Mouse (Mus musculus): ENCODE results near the gene Gemin4. TPM values are rescaled to one million over a fixed set of nuclear protein-coding genes. Genes with fewer than 3 reads are reported as not detected.

The Gemin4 gene
- polyA plus RNA-seq (2016; fragmentation: Nextera tagmentation; extraction: Ambion mirVana): 19.0 and 25.7 TPM in 2 replicates

GRCm38 (mm10) chr11:76217390-76217800 lies at the start of gene Gemin4, which contains the start of gene Dbil5:
Gemin4 (minus strand) TSS chr11:76217664.
Dbil5 (plus strand) TSS chr11:76217608.
- peaks cover 7% of the 10 kb centered on the region; the same call in 1 of the 2 replicates for H3K4me1 ChIP-seq (replicated peaks)
- peaks cover 41% of the 10 kb centered on the region for H3K36me3 ChIP-seq
- WGBS: 0% methylated on average over 35 of the region's 35 CpGs

GRCm38 (mm10) chr11:76262611-76263351 lies 45.3 kb upstream of the Gemin4 start:
- no peak overlapping the region for H3K4me3 ChIP-seq
- H3K4me1 ChIP-seq (replicated peaks): peaks cover 17% of the 10 kb centered on the region
- H3K27me3 ChIP-seq (replicated peaks): no peaks in the 10 kb centered on the region; the same call in 1 of the 2 replicates
- ATAC-seq (ENCODE audit: insufficient number of reproducible peaks, low FRiP score): no peak
- WGBS: 19% methylated on average over 19 of the region's 19 CpGs
- H3K9me3 ChIP-seq (replicated peaks): no peaks in the 10 kb centered on the region
- peaks cover 27% of the 10 kb centered on the region for H3K36me3 ChIP-seq
- H3K4me2 ChIP-seq: peak overlapping the region; percentile 14; the same call in 1 of the 2 replicates
- H3K9ac ChIP-seq: no peak overlapping the region
- no peak overlapping the region for H3K27ac ChIP-seq (ENCODE audit: poor library complexity, severe bottlenecking)

More at GRCm38 (mm10) chr11:76217390-76217800, at the start of gene Gemin4, which contains the start of gene Dbil5:
- H3K4me3 ChIP-seq: peak within 1 kb of the TSS; percentile 89
- H3K27me3 ChIP-seq (replicated peaks): no peaks in the 10 kb centered on the region
- H3K4me2 ChIP-seq: peak within 1 kb of the TSS; percentile 81
- no peaks in the 10 kb centered on the region for H3K9me3 ChIP-seq (replicated peaks)
- H3K27ac ChIP-seq (ENCODE audit: poor library complexity, severe bottlenecking): peak within 1 kb of the TSS; percentile 85
- peak within 1 kb of the TSS; percentile 95 for H3K9ac ChIP-seq
- ATAC-seq (ENCODE audit: insufficient number of reproducible peaks, low FRiP score): peak; percentile 97

- WGBS: 60% methylated on average over 12 of the region's 12 CpGs
- H3K27me3 ChIP-seq (replicated peaks): no peaks in the 10 kb centered on the region; the same call in 1 of the 2 replicates
- 0 out of 2 replicates have a peak, but pooled peaks have one; percentile 20 for ATAC-seq (ENCODE audit: insufficient number of reproducible peaks, low FRiP score)
- no peak overlapping the region for H3K4me2 ChIP-seq
- peaks cover 13% of the 10 kb centered on the region for H3K4me1 ChIP-seq (replicated peaks)
- H3K36me3 ChIP-seq: peaks cover 32% of the 10 kb centered on the region
- H3K4me3 ChIP-seq: no peak overlapping the region
- H3K9me3 ChIP-seq (replicated peaks): no peaks in the 10 kb centered on the region
- no peak overlapping the region for H3K27ac ChIP-seq (ENCODE audit: poor library complexity, severe bottlenecking)
- H3K9ac ChIP-seq: no peak overlapping the region
These were observed 43.8 kb upstream of the Gemin4 start for GRCm38 (mm10) chr11:76261224-76261623.

- Histone ChIP-seq H3K4me3 (no peak overlapping the region), H3K27me3 (replicated peaks) (no peaks in the 10 kb centered on the region; the same call in 1 of the 2 replicates), H3K36me3 (peaks cover 33% of the 10 kb centered on the region), H3K9me3 (replicated peaks) (no peaks in the 10 kb centered on the region), H3K27ac (ENCODE audit: poor library complexity, severe bottlenecking) (no peak overlapping the region), H3K4me2 (no peak overlapping the region), H3K4me1 (replicated peaks) (peaks cover 15% of the 10 kb centered on the region), H3K9ac (no peak overlapping the region)
- 78% methylated on average over 10 of the region's 10 CpGs for WGBS
- no peak for ATAC-seq (ENCODE audit: insufficient number of reproducible peaks, low FRiP score)
These were observed 43.0 kb upstream of the Gemin4 start for GRCm38 (mm10) chr11:76260208-76261050.

- Histone ChIP-seq H3K36me3 (peaks cover 37% of the 10 kb centered on the region), H3K4me2 (no peak overlapping the region), H3K9ac (no peak overlapping the region), H3K4me1 (replicated peaks) (peaks cover 14% of the 10 kb centered on the region), H3K27me3 (replicated peaks) (no peaks in the 10 kb centered on the region; the same call in 1 of the 2 replicates), H3K9me3 (replicated peaks) (no peaks in the 10 kb centered on the region), H3K4me3 (no peak overlapping the region), H3K27ac (ENCODE audit: poor library complexity, severe bottlenecking) (no peak overlapping the region)
- no peak for ATAC-seq (ENCODE audit: insufficient number of reproducible peaks, low FRiP score)
- 79% methylated on average over 6 of the region's 6 CpGs for WGBS
These were observed 41.0 kb upstream of the Gemin4 start for GRCm38 (mm10) chr11:76258511-76258910.

- no peak for ATAC-seq (ENCODE audit: insufficient number of reproducible peaks, low FRiP score)
- Histone ChIP-seq H3K27me3 (replicated peaks) (no peaks in the 10 kb centered on the region), H3K36me3 (peaks cover 37% of the 10 kb centered on the region), H3K4me3 (no peak overlapping the region), H3K4me1 (replicated peaks) (0 out of 2 replicates have a peak, but pooled peaks cover 3% of the 10 kb centered on the region), H3K9me3 (replicated peaks) (no peaks in the 10 kb centered on the region), H3K4me2 (no peak overlapping the region), H3K9ac (no peak overlapping the region), H3K27ac (ENCODE audit: poor library complexity, severe bottlenecking) (no peak overlapping the region)
- 76% methylated on average over 4 of the region's 4 CpGs for WGBS
These were observed 39.9 kb upstream of the Gemin4 start for GRCm38 (mm10) chr11:76257386-76257785.

- 51% methylated on average over 5 of the region's 5 CpGs for WGBS
- H3K36me3 ChIP-seq: peaks cover 35% of the 10 kb centered on the region
These were observed 38.7 kb upstream of the Gemin4 start for GRCm38 (mm10) chr11:76256129-76256528.

GRCm38 (mm10) chr11:76255431-76256001 lies 38.1 kb upstream of the Gemin4 start:
- Histone ChIP-seq H3K9me3 (replicated peaks) (no peaks in the 10 kb centered on the region), H3K36me3 (peaks cover 35% of the 10 kb centered on the region), H3K9ac (peak overlapping the region; percentile 16; the same call in 1 of the 2 replicates), H3K4me2 (no peak overlapping the region), H3K27ac (ENCODE audit: poor library complexity, severe bottlenecking) (no peak overlapping the region), H3K4me1 (replicated peaks) (0 out of 2 replicates have a peak, but pooled peaks cover 2% of the 10 kb centered on the region), H3K27me3 (replicated peaks) (no peaks in the 10 kb centered on the region), H3K4me3 (no peak overlapping the region)
- WGBS: 76% methylated on average over 4 of the region's 4 CpGs
- no peak for ATAC-seq (ENCODE audit: insufficient number of reproducible peaks, low FRiP score)

More at GRCm38 (mm10) chr11:76256129-76256528, 38.7 kb upstream of the Gemin4 start:
- Histone ChIP-seq H3K9ac (peak overlapping the region; percentile 16; the same call in 1 of the 2 replicates), H3K4me2 (no peak overlapping the region), H3K9me3 (replicated peaks) (no peaks in the 10 kb centered on the region), H3K27me3 (replicated peaks) (no peaks in the 10 kb centered on the region), H3K27ac (ENCODE audit: poor library complexity, severe bottlenecking) (no peak overlapping the region), H3K4me3 (no peak overlapping the region), H3K4me1 (replicated peaks) (0 out of 2 replicates have a peak, but pooled peaks cover 2% of the 10 kb centered on the region)
- ATAC-seq (ENCODE audit: insufficient number of reproducible peaks, low FRiP score): no peak

GRCm38 (mm10) chr11:76253918-76254264 lies 36.4 kb upstream of the Gemin4 start:
- H3K9me3 ChIP-seq (replicated peaks): no peaks in the 10 kb centered on the region
- no peak overlapping the region for H3K9ac ChIP-seq
- WGBS: 76% methylated on average over 4 of the region's 4 CpGs

GRCm38 (mm10) chr11:76253145-76253917 lies 35.9 kb upstream of the Gemin4 start:
- Histone ChIP-seq H3K27me3 (replicated peaks) (no peaks in the 10 kb centered on the region), H3K4me2 (no peak overlapping the region), H3K9me3 (replicated peaks) (no peaks in the 10 kb centered on the region), H3K27ac (ENCODE audit: poor library complexity, severe bottlenecking) (no peak overlapping the region), H3K4me1 (replicated peaks) (0 out of 2 replicates have a peak, but pooled peaks cover 2% of the 10 kb centered on the region), H3K4me3 (no peak overlapping the region), H3K9ac (0 out of 2 replicates have a peak overlapping the region, but pooled peaks have one; percentile 48), H3K36me3 (peaks cover 49% of the 10 kb centered on the region)
- 44% methylated on average over 5 of the region's 5 CpGs for WGBS
- ATAC-seq (ENCODE audit: insufficient number of reproducible peaks, low FRiP score): peak; percentile 66; the same call in 1 of the 2 replicates

More at GRCm38 (mm10) chr11:76253918-76254264, 36.4 kb upstream of the Gemin4 start:
- no peak for ATAC-seq (ENCODE audit: insufficient number of reproducible peaks, low FRiP score)
- H3K4me1 ChIP-seq (replicated peaks): 0 out of 2 replicates have a peak, but pooled peaks cover 2% of the 10 kb centered on the region
- no peak overlapping the region for H3K4me2 ChIP-seq
- no peak overlapping the region for H3K4me3 ChIP-seq
- no peaks in the 10 kb centered on the region for H3K27me3 ChIP-seq (replicated peaks)
- no peak overlapping the region for H3K27ac ChIP-seq (ENCODE audit: poor library complexity, severe bottlenecking)
- H3K36me3 ChIP-seq: peaks cover 46% of the 10 kb centered on the region
